Mouse (Mus musculus): ENCODE results near the gene Gm43064. TPM values are rescaled to one million over a fixed set of nuclear protein-coding genes. Genes with fewer than 3 reads are reported as not detected.

Gm43064 gene
- under 1 TPM; 0.39 to 0.64 TPM for total RNA-seq (2023)

DNA sequence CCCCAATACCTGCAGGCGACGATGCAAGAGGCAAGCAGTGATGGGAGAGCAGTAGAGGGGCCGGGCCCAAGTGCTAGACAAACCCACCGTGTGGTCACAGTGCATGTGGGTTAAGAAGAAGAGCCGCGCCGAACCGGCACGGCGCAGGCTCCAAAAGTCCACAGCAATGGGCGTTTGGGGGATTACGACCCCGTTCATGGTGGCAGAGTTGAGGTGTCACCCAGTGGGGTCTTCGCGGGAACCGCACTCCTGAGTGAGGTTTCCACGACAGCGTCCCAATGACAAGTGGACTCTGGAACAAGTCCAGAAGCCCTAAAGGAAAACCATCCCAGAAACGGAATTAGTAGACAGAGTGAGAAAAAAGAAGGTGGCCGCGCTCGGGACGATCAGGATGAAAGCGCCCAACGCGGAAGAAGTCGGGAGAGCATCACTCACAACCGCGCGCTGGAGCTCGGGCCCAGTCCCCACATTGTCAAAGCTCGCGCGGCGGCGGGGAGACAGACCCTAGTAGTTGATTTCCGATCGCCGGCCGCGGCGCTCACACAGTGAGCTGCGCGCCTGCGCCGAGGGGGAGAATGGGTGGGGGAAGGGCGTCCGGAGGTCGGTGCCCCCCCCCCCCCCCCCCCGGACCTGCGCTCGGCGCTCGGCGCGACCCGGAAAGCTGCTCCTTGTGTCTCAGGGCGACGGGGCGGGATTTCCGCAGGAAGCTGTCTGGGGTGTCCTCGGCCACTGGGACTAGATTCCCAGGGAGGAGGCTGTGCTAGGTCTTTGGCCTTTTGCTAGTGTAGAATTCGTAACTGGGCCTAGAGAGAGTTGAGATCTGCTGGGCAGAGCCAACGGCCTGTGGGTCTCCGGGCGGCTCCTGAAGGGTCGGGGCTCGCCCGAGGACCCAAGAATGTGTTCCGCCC, at the start of gene Gm43064, which contains the start of the genes Dclre1b and Ap4b1:
Gene Gm43064 (plus strand): TSS at position 683 of the 908 bp plus-strand sequence.
Gene Dclre1b (minus strand): TSS at position 554 of the 908 bp plus-strand sequence.
Gene Ap4b1 (plus strand): TSS at position 630 of the 908 bp plus-strand sequence.

DNA sequence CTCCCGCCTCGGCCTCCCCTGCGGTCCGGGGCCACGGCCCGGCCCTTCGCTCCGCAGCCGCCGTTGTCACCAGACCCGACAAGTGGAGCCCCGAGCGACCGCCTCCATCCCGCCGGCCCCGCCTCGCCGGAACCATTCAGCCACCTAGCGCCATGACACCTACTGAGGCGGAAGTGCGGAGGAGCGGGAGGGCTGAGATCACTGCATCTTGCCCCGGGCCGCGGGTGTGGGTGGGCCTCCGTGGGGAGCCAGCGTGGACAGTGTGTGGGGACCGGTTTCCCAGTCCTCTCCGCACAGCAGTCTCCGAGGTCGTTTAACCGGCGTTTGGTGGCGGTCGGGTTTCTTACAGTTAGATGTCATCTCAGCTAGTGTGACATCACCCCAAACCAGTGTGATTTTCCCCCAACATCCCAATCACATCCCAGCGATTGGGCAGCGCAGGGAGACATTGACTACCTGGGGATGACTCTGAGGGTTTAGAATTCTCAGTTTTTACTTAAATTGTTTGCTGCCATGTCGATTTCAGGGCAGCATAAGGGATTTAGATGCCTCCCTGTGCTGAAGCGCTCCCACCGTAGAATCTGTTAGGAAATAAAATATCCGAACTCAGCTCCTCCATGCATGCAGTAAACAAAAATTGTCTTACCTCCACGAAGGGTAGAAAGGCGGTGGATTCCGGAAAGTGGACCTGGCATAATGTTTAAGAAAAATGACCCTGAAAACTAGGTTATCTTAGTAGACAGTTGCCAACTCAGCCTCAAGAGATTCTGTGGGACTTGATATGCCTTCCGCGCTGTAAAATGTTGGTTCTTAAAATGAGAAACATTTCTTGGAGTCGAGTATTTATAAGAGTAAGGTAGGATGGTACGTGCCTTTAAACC, 17.9 kb upstream of the Gm43064 start, which contains the start of gene Hipk1:
Gene Hipk1 (minus strand): TSS at position 334 of the 881 bp plus-strand sequence.

DNA sequence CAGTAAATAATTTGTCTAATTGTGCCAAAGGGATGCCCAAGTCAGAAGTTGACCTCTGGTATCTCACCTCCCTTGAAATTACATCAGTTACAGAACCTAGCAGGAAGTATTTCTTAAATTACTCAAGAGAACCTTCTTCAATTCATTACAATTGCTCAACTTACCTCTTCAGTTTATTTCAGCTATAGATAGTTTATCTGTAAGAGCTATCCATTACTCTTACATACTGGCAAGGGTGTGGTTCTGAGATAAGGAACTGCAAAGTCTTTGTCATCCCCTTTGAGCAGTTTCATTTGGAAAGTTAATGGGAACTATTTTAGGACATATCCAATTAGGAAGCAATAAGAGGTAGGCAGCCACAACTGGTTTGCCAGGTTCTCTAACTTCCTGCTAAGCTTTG, 23.1 kb downstream of the Gm43064 start, which contains the start of gene Bcl2l15:
Gene Bcl2l15 (plus strand): TSS at position 176 of the 400 bp plus-strand sequence.

GRCm38 (mm10) chr3:103858881-103859801, 49.8 kb downstream of the Gm43064 start, which contains the start of gene Ptpn22:
Gene Ptpn22, plus strand, starts transcription at chr3:103859795.

Other genes with a start within 250 kb of the Gm43064 start
- gene Syt6, start 234.3 kb upstream of the Gm43064 start, total RNA-seq (2023), result not detected
- gene Atg4a-ps, start 163.5 kb upstream of the Gm43064 start, total RNA-seq (2023), result 1 to 10 TPM in 1 of 2 experiments, not detected in 1; 2.6 TPM
- 1 to 10 TPM; 4.7 to 6.1 TPM for gene Olfml3, start 71.6 kb upstream of the Gm43064 start, total RNA-seq (2023)
- not detected for gene Gm10964, start 70.2 kb upstream of the Gm43064 start, total RNA-seq (2023)
- gene Hipk1, start 18.0 kb upstream of the Gm43064 start, total RNA-seq (2023), result 100 to 1,000 TPM; 377 to 417 TPM
- 10 to 100 TPM; 51.9 to 71.4 TPM for gene Dclre1b, start 129 bp upstream of the Gm43064 start, total RNA-seq (2023)
- gene Ap4b1, start 53 bp upstream of the Gm43064 start, total RNA-seq (2023), result 10 to 100 TPM; 17.3 to 18.5 TPM
- 1 to 10 TPM; 1.7 to 4.3 TPM for gene Bcl2l15, start 23.0 kb downstream of the Gm43064 start, total RNA-seq (2023)
- 10 to 100 TPM; 59.9 to 62.3 TPM for gene Ptpn22, start 50.2 kb downstream of the Gm43064 start, total RNA-seq (2023)
- 10 to 100 TPM; 19.5 to 21.8 TPM for gene Rsbn1, start 104.5 kb downstream of the Gm43064 start, total RNA-seq (2023)
- 10 to 100 TPM; 10.3 to 11.2 TPM for gene Phtf1, start 158.5 kb downstream of the Gm43064 start, total RNA-seq (2023)

Data from neutrophil, adult 83 days (primary cell).